Mouse (Mus musculus) right cerebral cortex, postnatal 36 days (tissue): Measurements from ENCODE around the gene Card19.

Experiments used
- DNase-seq, 2 experiments: peaks; one replicate each; pipeline ENCODE4 v3.0.0; 2022; ENCODE audit warnings: low spot score in 2 of 2, mixed read lengths in 1 of 2

The Card19 gene

GRCm38 (mm10) chr13:49215504-49216219, at the start of gene Card19:
TSS of gene Card19 (minus strand) at chr13:49216037.
- peak; percentile 78 to 85 for DNase-seq

DNA sequence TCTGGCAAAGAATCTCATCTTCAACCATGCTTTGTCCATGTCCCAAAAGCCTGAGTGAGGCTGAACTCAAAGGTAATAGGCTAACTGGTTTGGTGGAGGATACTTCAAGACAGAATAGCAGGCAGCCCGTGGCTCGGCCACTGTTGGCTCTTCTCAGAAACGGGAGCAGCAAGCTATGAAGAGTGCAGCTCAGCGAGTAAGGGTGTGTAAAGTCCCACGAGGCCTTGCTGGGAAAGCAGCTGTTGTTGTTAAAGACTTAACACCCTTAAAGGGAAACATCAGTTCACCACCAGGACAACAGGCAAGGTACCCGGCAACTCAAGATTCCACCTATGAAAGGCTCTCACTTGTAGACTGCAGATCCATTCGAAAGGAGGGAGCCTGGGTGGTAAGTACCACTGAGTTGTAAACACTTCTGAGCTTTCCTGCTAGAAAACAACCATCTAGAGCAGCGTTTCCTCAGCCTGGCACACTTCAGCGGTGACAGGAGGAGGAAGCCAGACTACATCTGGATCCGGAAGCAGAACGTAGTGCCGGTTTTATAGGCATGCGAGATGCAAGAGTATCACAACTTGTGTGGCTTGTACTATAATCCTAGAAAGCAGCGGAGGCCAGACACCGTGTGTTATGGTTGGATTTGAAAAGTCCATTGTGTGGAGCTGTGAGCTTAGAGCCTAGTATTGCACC, 44.3 kb upstream of the Card19 start:
- DNase-seq = no peak

DNA sequence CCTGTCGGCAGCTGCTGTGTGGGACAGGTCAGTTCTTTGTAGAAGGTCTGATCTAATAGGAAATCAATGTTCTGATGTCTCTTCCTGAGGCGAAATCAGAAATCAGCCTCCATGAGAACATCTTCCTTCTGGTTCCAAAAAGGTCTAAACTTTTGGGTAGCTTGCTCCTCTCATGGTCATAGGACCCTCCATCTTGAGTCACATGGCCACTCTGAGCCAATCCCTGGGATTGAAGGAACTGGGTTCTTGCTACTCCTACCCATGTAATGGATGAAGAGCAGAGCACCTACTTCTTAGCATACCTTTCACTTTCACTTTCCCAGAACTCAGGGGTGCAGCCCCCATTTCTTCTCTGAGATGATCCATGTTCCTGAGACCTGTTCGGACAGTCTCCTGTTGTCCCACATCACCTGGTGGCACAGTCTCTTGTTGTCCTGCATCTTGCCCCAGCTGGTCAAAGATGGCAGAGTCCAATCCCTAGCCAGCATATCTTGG, 42.0 kb upstream of the Card19 start:
- no peak for DNase-seq

DNA sequence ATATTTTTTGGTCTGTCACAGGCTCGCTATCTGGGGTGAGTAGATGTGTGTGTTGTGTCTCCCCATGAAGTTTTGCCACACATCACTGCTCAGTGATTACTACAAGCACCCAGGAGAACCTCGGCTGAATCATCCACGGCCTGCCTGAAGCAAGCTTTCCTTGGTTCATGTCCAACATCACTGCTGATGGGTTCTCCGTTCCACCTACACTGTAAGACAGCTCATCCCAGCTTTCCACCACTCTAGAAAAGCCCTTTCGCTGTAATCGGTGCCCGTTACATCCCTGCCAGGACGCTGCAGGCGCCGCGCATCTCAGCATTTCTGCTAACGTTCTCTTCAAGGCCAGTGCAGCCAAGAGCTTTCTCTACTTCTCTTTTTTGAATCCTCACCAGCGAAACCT, 36.9 kb upstream of the Card19 start:
- peak; percentile 29 to 47 for DNase-seq

DNA sequence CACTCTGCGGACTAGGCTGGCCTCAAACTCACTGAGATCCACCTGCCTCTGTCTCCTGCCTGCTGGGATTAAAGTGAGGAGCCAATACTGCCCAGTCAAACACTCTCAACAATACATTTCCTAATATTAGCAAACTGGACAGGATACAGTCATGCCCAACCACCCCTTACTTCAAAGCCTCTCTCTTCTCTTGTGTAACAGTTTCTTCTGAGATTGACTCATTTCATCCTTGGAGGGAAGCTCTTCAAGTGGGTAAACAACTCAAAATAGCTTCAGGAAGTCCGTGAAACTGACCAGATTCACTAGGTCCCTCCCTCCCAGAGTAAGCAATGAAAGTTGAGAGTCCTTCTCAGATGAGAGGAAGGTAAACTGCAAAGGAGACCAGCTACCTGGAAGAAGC, 36.3 kb upstream of the Card19 start:
- DNase-seq = no peak

DNA sequence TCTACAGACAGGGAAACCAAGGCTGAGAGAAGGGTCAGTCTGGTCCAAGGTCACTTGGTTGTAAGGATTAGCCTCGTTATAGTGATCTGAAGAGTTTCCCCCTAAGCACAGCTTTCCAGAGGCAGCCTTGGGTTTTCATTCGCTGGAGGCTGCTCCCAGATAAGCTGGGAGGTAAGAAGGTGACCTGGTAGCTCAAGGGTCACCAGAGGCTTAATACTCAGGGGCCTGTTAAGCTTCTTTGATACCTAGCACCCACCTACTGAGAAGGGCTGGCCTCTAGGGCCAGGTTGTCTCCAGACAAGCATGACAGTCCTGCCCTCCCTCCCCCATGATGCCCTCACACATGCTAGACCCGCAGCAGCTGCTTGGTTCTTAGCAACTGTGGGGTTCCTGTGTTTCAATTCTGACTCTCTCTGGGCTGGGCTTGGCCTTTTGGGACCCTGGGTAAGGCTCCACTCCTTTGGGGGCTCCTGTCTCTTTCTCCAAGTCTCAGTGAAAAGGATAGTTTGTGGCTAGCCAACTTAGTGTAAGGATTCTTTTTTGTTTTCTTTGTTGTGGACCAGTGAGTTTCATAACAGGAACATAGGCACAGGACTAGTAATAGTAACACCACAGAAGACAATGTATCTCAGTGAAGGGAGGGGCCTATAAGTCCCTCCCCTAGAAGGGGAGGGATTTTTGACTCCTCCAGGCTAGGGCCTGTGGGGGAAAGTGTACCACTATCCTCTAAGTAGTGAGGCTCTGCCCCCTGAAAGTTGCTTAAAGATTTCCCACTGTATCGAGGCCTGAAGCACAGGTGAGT, 35.1 kb upstream of the Card19 start:
- no peak for DNase-seq

DNA sequence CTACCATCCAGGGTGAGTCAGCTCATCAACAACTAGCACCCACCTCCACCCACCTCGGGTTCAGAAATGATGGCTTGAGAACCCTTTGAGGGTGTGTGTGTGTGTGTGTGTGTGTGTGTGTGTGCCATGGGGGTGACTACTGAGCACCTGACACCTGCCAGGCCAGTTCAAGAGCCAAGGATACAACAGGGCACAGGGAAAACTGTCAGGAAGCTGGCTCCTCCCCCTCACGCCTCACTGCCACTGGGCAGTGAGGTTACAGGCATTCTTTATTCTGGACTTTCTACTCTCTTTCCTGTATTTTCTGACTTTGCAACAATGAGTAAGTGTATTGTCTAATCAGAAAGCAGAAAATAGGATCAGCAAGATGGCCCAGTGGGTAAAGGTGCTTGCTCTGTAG, 33.8 kb upstream of the Card19 start:
- DNase-seq = no peak

- no peak for DNase-seq
Measured at GRCm38 (mm10) chr13:49248923-49249322, 33.1 kb upstream of the Card19 start.

DNA sequence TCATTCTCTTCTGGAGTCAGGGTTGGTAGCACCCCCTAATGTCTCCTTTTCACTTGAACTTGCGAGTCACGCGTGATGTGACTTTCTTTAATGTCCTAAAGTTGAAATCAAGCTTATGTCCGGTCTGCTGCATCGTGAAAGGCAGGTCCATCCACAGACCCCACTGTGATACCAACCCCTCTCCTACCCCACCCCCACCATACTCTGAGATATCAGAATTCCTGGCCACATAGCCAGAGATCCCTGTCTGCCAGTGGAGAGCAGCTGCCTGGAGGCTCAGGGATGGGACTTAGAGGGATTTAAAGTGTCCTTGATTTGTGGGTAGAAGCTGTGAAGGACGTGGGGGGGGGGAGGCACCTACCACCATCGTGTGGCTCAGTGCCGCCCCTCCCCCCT, 32.6 kb upstream of the Card19 start, which contains the start of gene Susd3:
TSS of gene Susd3 (minus strand) at position 240 of the 396 bp plus-strand sequence.
- DNase-seq = no peak

DNA sequence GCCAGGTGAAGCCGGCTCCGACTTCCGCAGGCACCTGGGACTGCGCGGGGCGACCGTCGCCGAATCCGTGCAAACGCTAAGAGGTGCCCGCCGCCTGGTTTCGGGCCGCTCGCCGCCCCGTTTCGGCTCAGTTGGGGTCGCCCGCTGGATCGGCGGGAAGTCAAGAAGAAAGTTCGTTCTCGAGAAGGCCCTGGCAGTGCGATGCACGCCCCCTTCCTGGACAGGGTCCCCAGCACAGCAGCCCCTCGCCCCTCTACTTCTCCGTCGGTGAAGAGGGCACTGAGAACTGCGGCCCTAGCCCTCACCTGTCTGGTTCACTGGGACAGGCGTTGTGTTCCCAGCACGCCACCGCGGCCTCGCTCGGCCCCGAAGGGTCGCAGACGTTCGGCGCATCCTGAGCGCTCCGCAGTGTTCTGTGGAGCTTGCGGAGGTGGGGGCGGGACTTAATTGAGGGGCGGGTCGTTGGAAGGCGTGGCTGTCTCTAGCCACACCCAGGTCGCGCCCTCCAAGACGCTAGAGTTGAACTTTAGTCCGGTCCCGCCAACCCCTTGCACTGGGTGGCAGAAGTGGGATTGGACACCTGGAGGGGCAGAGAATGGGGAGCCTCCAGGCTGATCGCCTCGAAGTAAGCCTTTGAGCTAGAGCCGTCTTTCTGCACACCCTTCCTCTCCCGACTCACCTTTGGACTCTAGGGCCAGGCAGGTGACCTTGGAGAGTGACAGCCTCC, 32.1 kb upstream of the Card19 start:
- no peak for DNase-seq

DNA sequence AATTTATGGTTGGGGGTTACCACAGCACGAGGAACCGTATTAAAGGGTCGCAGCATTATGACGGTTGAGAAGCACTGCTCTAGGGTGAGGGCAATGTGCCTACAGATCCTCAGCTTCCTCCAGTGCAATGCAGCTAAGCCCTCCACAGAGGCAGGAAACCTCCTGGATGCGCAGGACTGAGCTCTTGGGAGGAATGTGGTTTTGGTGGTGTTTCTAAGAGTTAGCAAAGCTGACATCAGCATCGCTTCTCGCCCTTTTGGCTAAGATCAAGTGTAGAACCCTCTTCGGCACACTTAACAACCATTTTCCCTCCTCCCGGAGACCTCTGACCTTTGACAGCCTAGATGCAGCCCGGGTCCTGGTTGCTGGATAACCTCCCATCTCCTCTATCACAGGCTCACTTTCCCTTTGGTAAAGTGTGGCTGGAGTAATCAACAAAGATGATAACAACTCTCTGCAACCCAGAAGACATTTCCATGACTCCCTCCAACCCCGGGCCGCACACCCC, 31.4 kb upstream of the Card19 start:
- no peak for DNase-seq

- DNase-seq = no peak
Measured at GRCm38 (mm10) chr13:49246626-49247025, 30.8 kb upstream of the Card19 start.

DNA sequence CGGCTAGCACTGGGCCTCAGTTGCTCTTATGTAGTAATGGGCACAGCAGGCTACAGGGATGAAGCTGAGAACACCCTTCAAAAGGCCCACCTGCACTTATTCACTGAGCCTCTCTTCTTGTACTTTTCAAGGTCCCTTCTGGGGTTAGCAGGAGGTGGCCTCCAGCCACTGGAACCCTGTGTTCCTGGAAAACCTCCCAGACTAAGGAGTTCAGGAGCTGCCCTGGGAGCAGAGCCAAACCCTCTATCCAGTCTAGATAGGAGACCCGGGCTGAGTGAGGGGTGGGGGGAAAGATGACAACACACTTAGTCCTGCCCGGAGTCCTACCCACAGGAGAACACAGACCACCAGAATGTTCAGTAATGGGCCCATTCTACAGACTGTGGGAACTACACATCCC, 30.2 kb upstream of the Card19 start:
- DNase-seq = no peak

DNA sequence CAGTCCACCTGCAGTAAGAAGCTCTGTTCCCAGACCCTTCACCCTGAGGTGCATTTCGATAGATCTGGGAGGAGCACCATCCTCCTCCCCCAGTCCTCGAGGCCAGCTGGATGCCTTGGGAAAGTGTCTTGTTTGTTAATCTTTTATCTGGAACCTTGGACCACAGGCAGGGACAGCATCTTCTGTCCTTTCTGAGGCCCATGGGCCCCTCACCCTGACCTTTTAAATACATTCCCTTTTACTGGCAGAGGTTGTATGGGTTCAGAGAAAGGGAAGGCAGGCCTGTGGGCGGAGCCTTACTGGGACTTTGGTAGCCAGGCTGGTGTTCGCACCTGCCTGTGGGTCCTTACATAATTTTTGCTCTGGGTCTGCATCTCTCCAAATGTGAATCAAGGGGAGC, 29.4 kb upstream of the Card19 start:
- no peak for DNase-seq

GRCm38 (mm10) chr13:49243492-49243891, 27.7 kb upstream of the Card19 start:
- no peak for DNase-seq

- DNase-seq = peak in 1 of 2 experiments; percentile 16
Measured at GRCm38 (mm10) chr13:49242321-49243065, 26.7 kb upstream of the Card19 start.

DNA sequence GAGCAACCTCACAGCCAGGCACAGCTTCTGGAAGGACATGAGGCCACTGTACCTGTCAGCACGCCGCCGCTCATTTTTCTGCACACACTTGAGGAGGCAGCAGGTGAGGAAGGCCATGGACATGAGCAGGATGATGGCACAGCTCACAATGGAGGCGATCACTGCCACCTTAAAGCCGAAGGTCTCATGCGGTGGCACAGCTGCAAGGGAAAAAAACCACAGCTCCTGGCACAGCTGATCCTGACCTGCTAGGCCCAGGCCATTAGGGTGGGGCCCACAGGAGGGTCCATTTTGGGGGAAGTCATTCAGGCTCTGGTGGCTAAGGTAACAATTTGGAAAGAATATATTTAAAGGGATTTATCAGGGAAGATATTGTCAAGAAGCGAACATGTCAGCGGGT, 22.9 kb upstream of the Card19 start:
- no peak for DNase-seq

GRCm38 (mm10) chr13:49237617-49238016, 21.8 kb upstream of the Card19 start:
- DNase-seq = no peak

DNA sequence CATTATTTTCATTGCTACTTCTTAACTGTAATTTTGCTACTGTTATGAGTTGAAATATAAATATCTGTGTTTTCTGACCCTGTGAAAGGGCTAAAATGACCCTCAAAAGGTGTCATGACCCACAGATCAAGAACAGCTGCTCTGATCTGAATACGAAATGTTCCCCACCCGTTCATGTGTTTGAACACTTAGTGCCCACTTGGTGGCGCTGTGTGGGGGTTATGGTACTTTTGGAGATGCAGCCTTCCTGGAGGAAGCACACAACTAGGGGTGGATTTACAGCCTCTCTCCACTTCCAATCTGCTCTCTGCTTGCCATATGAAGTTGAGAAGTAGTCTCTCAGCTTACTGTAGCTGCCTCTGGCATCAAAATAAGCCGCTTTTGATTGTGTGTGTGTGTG, 18.9 kb upstream of the Card19 start:
- DNase-seq = no peak

- no peak for DNase-seq
Measured at GRCm38 (mm10) chr13:49233792-49234572, 18.1 kb upstream of the Card19 start.
